Comparison of ENCODE assay signal across 24 mouse cellular contexts in the genomic region with DNA sequence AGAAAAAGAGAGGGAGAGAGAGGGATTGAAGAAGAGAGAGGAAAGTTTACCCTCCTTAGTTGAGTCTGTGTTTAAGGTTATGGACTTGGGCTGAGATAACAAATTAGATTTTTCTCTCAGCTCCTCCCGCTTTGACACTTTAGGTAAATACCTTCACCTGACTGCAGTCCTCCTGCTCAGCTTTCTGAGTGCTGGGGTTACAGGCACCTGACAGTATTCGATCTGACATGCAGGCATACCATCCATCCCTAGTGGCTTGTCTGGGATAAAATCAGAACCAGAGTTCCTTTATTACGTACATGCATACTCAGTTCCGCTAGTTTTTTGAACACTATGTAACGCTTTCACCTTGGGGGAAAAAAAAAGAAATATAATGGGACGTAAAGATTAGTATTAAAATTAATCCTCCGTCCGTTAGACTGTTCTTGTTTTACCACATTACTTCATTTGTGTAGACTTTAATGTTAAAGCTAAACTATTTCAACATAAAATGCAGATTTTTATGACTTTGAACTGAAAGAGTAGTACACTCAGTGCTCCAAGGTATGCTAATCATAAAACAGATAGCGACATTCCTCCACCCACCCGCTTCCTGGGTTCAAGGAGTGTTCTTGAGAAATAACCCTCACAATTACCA.
"Had no signal": no experiment of that assay in that cellular context is flagged by ENCODE, and none has a peak within 500 bp of the region (broad histone marks: within the 10 kb centered on the region; RNA-seq: fewer than 3 reads in every experiment).

No protein-coding gene starts in this region.

- H3K9me3 ChIP-seq: heart, embryonic 15.5 days; hindbrain, embryonic 12.5 days; intestine, embryonic 15.5 days; limb, embryonic 10.5 days; limb, embryonic 12.5 days; liver, embryonic 13.5 days; liver, embryonic 15.5 days had no signal

- H3K4me3 ChIP-seq: heart, adult 2 months; heart, embryonic 13.5 days; heart, embryonic 15.5 days; hindbrain, embryonic 12.5 days; intestine, embryonic 15.5 days; layer of hippocampus, adult 2 months; left cerebral cortex, adult 2 months; limb, embryonic 10.5 days; limb, embryonic 12.5 days; liver, embryonic 13.5 days; liver, embryonic 15.5 days had no signal

- H3K27me3 ChIP-seq: heart, embryonic 13.5 days; heart, embryonic 15.5 days; hindbrain, embryonic 12.5 days; intestine, embryonic 15.5 days; limb, embryonic 12.5 days; liver, embryonic 13.5 days had no signal

- H3K4me2 ChIP-seq: heart, embryonic 11.5 days; heart, embryonic 13.5 days; heart, embryonic 15.5 days; hindbrain, embryonic 12.5 days; hindbrain, embryonic 14.5 days; intestine, embryonic 15.5 days; limb, embryonic 12.5 days; liver, embryonic 11.5 days; liver, embryonic 13.5 days; liver, embryonic 15.5 days had no signal

- ATAC-seq: hindbrain, embryonic 16.5 days; inflammation-experienced regulatory T-cells, adult 6 months; intestine, embryonic 15.5 days; intestine, postnatal 0 days; liver, postnatal 0 days had no signal

- H3K27ac ChIP-seq: heart, adult 2 months; heart, embryonic 13.5 days; heart, embryonic 15.5 days; hindbrain, embryonic 12.5 days; hindbrain, embryonic 14.5 days; intestine, embryonic 15.5 days; layer of hippocampus, adult 2 months; left cerebral cortex, adult 2 months; limb, embryonic 10.5 days; limb, embryonic 12.5 days; liver, embryonic 13.5 days; liver, embryonic 15.5 days had no signal

- DNase-seq: gastrocnemius, postnatal 14 days; gastrocnemius, postnatal 36 days; heart, adult 11 months; heart, adult 2 months; heart, postnatal 14 days; heart, postnatal 36 days; liver; liver, embryonic 13.5 days; liver, postnatal 0 days had no signal

- H3K9ac ChIP-seq: heart, embryonic 13.5 days; heart, embryonic 15.5 days; hindbrain, embryonic 12.5 days; hindbrain, embryonic 14.5 days; intestine, embryonic 15.5 days; limb, embryonic 12.5 days; liver, embryonic 13.5 days; liver, embryonic 15.5 days; liver, postnatal 0 days had no signal
